Mouse (Mus musculus): Measurements from ENCODE around the gene Frem1. TPM values are rescaled to one million over a fixed set of nuclear protein-coding genes. Genes with fewer than 3 reads are reported as not detected.

The Frem1 gene
- polyA plus RNA-seq, 1 experiment from 2014 or later = 1.4 TPM

DNA sequence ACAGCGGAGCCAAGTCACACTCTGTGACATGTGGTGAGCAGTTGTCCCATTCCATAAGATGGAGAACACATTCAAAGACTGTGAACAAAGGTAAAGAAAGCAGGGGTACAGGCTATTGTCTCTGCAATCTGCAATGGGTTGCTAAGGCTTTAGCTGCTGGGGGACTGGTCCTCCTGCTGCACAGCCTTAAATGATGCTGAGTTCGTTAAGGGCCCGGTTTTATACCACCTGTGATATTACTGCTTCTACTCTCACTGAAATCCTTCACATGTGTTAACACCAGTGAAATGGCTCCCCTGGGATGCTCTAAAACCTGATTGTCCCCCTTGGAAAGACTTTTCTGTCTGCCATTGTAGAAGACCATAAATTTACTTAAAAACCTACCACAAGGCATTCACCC, 6.1 kb downstream of the Frem1 start:
- no peak overlapping the region for H3K4me3 ChIP-seq (ENCODE audit: low read depth, low read length)
- H3K9me3 ChIP-seq (replicated peaks; ENCODE audit: control insufficient read depth, low read length, poor library complexity, severe bottlenecking) = no peaks in the 10 kb centered on the region
- H3K27ac ChIP-seq (ENCODE audit: low read length) = no peak overlapping the region
- H3K27me3 ChIP-seq (ENCODE audit: control insufficient read depth, insufficient read depth, low read depth, low read length) = 0 out of 2 replicates have a peak, but pooled peaks cover 3% of the 10 kb centered on the region
- no peak overlapping the region for H3K4me2 ChIP-seq (ENCODE audit: low read length)
- no peak for ATAC-seq
- 0 out of 2 replicates have a peak, but pooled peaks cover 5% of the 10 kb centered on the region for H3K4me1 ChIP-seq (ENCODE audit: control insufficient read depth, insufficient read depth, low read length)
- H3K36me3 ChIP-seq (ENCODE audit: control insufficient read depth, insufficient read depth, low read length) = no peaks in the 10 kb centered on the region
- no peak overlapping the region for H3K9ac ChIP-seq (ENCODE audit: low read depth, low read length)
- 65% methylated on average over 3 of the region's 3 CpGs for WGBS

DNA sequence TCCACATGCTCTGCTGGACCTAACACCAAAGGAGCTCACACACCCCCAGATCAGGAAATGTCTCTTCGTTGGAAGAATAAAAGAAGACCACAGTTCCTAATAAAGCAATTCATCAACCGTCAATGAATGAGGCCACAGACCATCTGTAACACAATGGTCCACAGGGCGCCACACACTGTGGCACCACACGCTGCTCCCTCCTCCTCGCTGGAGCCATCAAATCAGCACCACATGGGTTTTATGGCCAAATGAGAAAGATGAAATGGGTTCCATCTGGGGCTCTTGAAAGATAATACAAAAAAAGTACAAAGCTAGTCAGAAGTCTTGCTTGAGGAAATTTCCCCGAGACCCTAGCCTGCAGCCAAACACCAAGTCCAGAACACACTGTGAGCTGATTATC, 6.9 kb downstream of the Frem1 start:
- H3K4me3 ChIP-seq (ENCODE audit: low read depth, low read length) = no peak overlapping the region
- no peak overlapping the region for H3K4me2 ChIP-seq (ENCODE audit: low read length)
- 0 out of 2 replicates have a peak, but pooled peaks cover 2% of the 10 kb centered on the region for H3K4me1 ChIP-seq (ENCODE audit: control insufficient read depth, insufficient read depth, low read length)
- ATAC-seq = no peak
- no peaks in the 10 kb centered on the region for H3K9me3 ChIP-seq (replicated peaks; ENCODE audit: control insufficient read depth, low read length, poor library complexity, severe bottlenecking)
- H3K9ac ChIP-seq (ENCODE audit: low read depth, low read length) = no peak overlapping the region
- H3K36me3 ChIP-seq (ENCODE audit: control insufficient read depth, insufficient read depth, low read length) = no peaks in the 10 kb centered on the region
- 0 out of 2 replicates have a peak, but pooled peaks cover 2% of the 10 kb centered on the region for H3K27me3 ChIP-seq (ENCODE audit: control insufficient read depth, insufficient read depth, low read depth, low read length)
- 48% methylated on average over 6 of the region's 6 CpGs for WGBS
- no peak overlapping the region for H3K27ac ChIP-seq (ENCODE audit: low read length)

DNA sequence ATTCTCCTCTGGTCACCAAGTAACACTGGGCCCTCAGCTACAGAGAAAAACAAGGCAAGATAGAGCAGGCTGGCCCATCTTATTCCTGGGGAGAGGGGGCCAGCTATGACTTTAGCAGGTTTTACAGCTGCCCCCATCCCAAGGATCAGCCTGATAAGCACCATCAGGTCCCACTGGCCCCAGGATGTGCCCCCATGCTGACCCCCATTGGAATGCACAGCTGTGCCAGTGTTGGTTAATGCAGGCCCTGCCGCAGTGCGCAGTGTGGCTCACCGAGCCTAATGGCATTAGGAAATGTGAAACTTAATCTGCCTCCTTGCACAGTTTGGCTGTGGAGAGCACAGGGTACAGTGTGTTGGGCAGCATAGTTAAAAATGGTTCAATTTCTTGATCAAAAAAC, 11.4 kb downstream of the Frem1 start:
- Histone ChIP-seq H3K27ac (ENCODE audit: low read length) (no peak overlapping the region), H3K4me1 (ENCODE audit: control insufficient read depth, insufficient read depth, low read length) (no peaks in the 10 kb centered on the region), H3K9me3 (replicated peaks; ENCODE audit: control insufficient read depth, low read length, poor library complexity, severe bottlenecking) (no peaks in the 10 kb centered on the region), H3K4me3 (ENCODE audit: low read depth, low read length) (no peak overlapping the region), H3K4me2 (ENCODE audit: low read length) (no peak overlapping the region), H3K9ac (ENCODE audit: low read depth, low read length) (no peak overlapping the region), H3K27me3 (ENCODE audit: control insufficient read depth, insufficient read depth, low read depth, low read length) (no peaks in the 10 kb centered on the region), H3K36me3 (ENCODE audit: control insufficient read depth, insufficient read depth, low read length) (no peaks in the 10 kb centered on the region)
- 53% methylated on average over 3 of the region's 3 CpGs for WGBS
- no peak for ATAC-seq

DNA sequence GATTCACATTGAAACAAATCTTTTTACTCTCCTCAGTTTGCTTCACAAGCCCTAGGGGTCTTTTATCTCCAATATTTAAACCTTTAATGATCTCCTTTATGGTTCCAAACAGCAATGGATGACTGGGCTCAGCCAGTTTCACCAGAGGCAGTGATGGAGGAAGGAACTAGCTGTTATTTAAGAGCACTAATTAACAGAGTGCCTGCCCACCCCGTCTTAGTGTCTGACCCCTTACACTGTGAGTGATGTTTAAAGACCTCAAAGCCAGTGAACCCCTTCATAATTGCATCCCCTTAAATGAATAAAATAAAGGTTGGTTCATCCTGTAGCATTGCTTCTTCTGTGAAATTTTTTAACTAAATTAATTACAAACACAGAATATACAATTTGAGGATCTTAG, 19.4 kb downstream of the Frem1 start:
- WGBS = 27% methylated on average over 1 of the region's 1 CpGs
- H3K4me2 ChIP-seq (ENCODE audit: low read length) = no peak overlapping the region
- H3K36me3 ChIP-seq (ENCODE audit: control insufficient read depth, insufficient read depth, low read length) = no peaks in the 10 kb centered on the region
- no peaks in the 10 kb centered on the region for H3K9me3 ChIP-seq (replicated peaks; ENCODE audit: control insufficient read depth, low read length, poor library complexity, severe bottlenecking)
- no peak overlapping the region for H3K27ac ChIP-seq (ENCODE audit: low read length)
- H3K27me3 ChIP-seq (ENCODE audit: control insufficient read depth, insufficient read depth, low read depth, low read length) = no peaks in the 10 kb centered on the region
- no peak overlapping the region for H3K4me3 ChIP-seq (ENCODE audit: low read depth, low read length)
- ATAC-seq = no peak
- no peak overlapping the region for H3K9ac ChIP-seq (ENCODE audit: low read depth, low read length)
- H3K4me1 ChIP-seq (ENCODE audit: control insufficient read depth, insufficient read depth, low read length) = no peaks in the 10 kb centered on the region

DNA sequence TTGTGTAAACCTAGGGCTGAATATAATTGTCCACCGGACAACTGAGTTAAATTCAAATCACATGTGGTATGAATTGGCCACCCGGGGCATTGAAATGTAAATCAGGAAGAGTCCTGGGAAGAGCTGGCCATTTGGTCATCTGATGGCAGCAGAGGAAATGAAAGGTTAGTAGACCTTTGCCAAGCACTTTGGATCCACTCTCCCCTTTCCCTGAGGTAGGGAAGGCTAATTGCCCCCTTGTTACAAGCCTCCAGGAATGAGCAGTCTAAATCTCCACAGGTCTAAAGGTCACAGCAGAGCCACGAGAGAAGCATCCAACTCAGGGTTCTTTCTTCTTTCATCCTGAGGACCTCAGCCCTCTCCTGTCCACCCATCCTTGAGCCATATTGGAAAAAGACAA, 20.5 kb downstream of the Frem1 start:
- H3K4me2 ChIP-seq (ENCODE audit: low read length) = no peak overlapping the region
- no peaks in the 10 kb centered on the region for H3K4me1 ChIP-seq (ENCODE audit: control insufficient read depth, insufficient read depth, low read length)
- ATAC-seq = no peak
- H3K36me3 ChIP-seq (ENCODE audit: control insufficient read depth, insufficient read depth, low read length) = no peaks in the 10 kb centered on the region
- H3K9me3 ChIP-seq (replicated peaks; ENCODE audit: control insufficient read depth, low read length, poor library complexity, severe bottlenecking) = no peaks in the 10 kb centered on the region
- no peaks in the 10 kb centered on the region for H3K27me3 ChIP-seq (ENCODE audit: control insufficient read depth, insufficient read depth, low read depth, low read length)
- H3K4me3 ChIP-seq (ENCODE audit: low read depth, low read length) = no peak overlapping the region
- no peak overlapping the region for H3K27ac ChIP-seq (ENCODE audit: low read length)
- no peak overlapping the region for H3K9ac ChIP-seq (ENCODE audit: low read depth, low read length)
- 36% methylated on average over 3 of the region's 3 CpGs for WGBS

DNA sequence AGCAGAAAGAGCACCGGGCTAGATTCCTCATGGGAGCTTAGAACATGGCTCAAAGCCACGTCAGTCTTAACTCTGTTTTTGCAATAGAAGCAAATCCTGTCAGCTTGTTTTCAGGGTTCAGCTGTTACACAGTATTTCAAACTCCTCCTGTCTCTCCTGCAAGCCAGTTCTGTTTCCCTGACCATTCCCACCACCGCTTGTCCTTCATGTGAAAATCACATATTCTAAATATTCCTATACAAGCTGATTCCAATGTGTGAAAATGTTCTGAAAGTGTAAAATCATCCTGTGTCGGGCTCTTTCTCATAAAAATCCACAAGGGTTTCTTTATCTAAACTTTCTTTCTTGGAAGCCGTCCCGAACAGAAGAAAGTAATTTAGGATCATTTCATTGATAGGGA, 22.0 kb downstream of the Frem1 start:
- Histone ChIP-seq H3K4me2 (ENCODE audit: low read length) (no peak overlapping the region), H3K4me1 (ENCODE audit: control insufficient read depth, insufficient read depth, low read length) (no peaks in the 10 kb centered on the region), H3K27me3 (ENCODE audit: control insufficient read depth, insufficient read depth, low read depth, low read length) (no peaks in the 10 kb centered on the region), H3K36me3 (ENCODE audit: control insufficient read depth, insufficient read depth, low read length) (no peaks in the 10 kb centered on the region), H3K27ac (ENCODE audit: low read length) (no peak overlapping the region), H3K9me3 (replicated peaks; ENCODE audit: control insufficient read depth, low read length, poor library complexity, severe bottlenecking) (no peaks in the 10 kb centered on the region), H3K4me3 (ENCODE audit: low read depth, low read length) (no peak overlapping the region), H3K9ac (ENCODE audit: low read depth, low read length) (no peak overlapping the region)
- ATAC-seq = no peak
- WGBS = 85% methylated on average over 6 of the region's 6 CpGs

DNA sequence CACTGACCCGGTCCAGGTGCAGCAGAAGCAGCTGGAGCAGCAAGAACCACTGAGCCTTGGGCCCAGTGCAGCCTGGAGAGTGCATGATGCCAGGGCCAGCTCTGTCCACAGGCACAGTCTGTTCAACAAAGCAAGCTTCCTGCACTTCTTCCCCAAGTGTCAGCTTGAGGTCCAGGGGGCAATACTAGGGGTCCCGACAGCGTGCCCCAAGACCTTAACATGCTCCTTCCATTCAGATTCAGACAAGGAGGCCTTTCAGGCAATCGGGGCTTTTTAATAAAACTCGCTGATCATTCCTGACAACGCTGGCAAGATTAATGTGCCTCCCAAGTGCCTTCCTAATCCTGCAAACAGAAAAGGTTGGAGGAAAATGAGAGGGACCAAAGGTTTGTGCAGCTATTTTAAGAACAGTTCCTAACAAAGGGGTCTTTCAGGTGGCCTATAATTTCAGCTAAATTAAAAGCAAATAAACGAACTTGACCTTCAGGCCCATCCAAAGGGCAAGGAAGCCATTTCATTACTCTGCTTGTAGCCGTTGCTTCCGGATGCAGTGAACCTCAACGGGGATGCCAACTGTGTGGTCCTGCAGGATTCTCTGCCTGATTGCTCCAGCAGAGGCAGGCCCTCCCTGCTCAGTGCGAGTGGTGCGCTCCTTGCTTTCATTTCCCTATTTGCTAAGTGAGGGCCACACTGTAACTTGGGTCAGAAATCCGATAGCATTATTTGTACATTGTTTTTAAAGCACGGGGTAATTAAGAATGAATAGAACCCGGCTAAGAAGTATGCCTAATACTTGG, 31.2 kb downstream of the Frem1 start:
- Histone ChIP-seq H3K4me2 (ENCODE audit: low read length) (no peak overlapping the region), H3K36me3 (ENCODE audit: control insufficient read depth, insufficient read depth, low read length) (no peaks in the 10 kb centered on the region), H3K9me3 (replicated peaks; ENCODE audit: control insufficient read depth, low read length, poor library complexity, severe bottlenecking) (no peaks in the 10 kb centered on the region), H3K9ac (ENCODE audit: low read depth, low read length) (no peak overlapping the region), H3K4me1 (ENCODE audit: control insufficient read depth, insufficient read depth, low read length) (peaks cover 8% of the 10 kb centered on the region), H3K4me3 (ENCODE audit: low read depth, low read length) (no peak overlapping the region), H3K27me3 (ENCODE audit: control insufficient read depth, insufficient read depth, low read depth, low read length) (no peaks in the 10 kb centered on the region), H3K27ac (ENCODE audit: low read length) (peak overlapping the region; percentile 8)
- WGBS = 36% methylated on average over 15 of the region's 15 CpGs
- ATAC-seq = peak; percentile 71; the same call in 1 of the 2 replicates

DNA sequence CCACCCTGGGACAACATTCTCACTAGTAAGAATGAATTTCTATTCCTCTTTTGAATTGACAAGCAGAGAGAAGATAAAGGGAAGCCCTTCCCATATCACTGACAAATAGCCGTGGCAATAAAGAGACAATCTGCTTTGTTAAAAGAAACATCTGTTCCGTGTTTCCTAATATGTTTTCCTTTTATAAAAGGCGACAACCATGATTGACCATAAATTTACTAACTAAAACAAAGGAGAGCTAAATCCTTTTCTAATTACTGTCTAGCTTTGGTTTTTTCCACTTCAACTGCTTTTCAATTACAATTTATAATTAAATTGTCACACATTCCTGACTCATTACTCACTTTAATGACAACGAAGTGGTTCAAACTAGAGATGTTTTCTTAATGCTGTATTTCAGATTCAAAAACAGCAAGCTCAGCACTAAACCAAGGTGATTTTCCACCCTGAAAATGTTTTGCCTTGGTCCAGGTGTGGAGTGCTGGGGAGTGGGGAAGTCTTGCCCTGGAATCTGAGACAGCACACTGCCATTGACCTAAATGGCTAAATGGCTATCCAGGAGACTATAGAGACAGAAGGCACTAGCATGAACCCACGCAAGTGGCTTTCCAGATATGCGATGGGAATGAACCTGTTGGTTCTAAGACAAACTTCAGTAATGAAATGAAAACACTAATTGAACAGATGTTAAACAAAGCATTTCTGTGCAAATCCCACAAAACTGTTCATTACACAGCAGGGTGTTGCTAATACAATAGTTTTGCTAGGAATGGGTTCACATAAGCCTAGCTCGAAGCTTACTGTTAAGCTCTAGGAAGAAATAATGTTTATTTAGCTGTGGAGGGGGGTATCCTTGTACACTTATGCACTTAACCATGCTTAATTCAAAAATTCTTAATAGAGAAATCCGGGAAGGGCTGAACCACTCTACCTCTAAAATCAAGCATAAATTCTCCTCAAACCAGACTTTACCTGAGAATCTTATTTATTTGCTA, 33.7 kb downstream of the Frem1 start:
- Histone ChIP-seq H3K4me1 (ENCODE audit: control insufficient read depth, insufficient read depth, low read length) (peaks cover 8% of the 10 kb centered on the region), H3K9ac (ENCODE audit: low read depth, low read length) (no peak overlapping the region), H3K4me2 (ENCODE audit: low read length) (no peak overlapping the region), H3K9me3 (replicated peaks; ENCODE audit: control insufficient read depth, low read length, poor library complexity, severe bottlenecking) (no peaks in the 10 kb centered on the region), H3K4me3 (ENCODE audit: low read depth, low read length) (no peak overlapping the region), H3K27me3 (ENCODE audit: control insufficient read depth, insufficient read depth, low read depth, low read length) (no peaks in the 10 kb centered on the region), H3K36me3 (ENCODE audit: control insufficient read depth, insufficient read depth, low read length) (no peaks in the 10 kb centered on the region), H3K27ac (ENCODE audit: low read length) (no peak overlapping the region)
- WGBS = 45% methylated on average over 8 of the region's 8 CpGs
- ATAC-seq = no peak

DNA sequence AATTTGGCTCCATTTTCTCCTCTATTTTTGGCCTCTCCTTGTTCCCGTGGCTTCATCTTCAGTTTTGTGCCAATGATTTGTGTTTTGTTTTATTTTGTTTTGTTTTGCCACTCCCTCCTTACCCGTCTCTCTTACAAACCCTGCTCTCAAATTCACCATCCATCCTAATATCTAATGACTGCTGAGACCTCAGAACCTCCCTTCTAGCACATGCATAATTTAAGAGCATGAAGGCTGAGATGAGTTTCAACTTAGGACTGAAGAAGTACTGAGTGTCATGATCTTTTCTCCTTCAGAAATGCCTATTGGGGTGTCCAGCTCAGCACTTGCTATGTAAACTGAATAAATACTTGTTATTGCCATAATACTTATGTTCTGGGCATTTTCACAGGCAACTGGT, 37.6 kb downstream of the Frem1 start:
- no peak overlapping the region for H3K4me3 ChIP-seq (ENCODE audit: low read depth, low read length)
- H3K27ac ChIP-seq (ENCODE audit: low read length) = no peak overlapping the region
- ATAC-seq = no peak
- WGBS = 74% methylated on average over 2 of the region's 2 CpGs
- no peaks in the 10 kb centered on the region for H3K9me3 ChIP-seq (replicated peaks; ENCODE audit: control insufficient read depth, low read length, poor library complexity, severe bottlenecking)
- peaks cover 3% of the 10 kb centered on the region; the same call in 1 of the 2 replicates for H3K4me1 ChIP-seq (ENCODE audit: control insufficient read depth, insufficient read depth, low read length)
- no peaks in the 10 kb centered on the region for H3K36me3 ChIP-seq (ENCODE audit: control insufficient read depth, insufficient read depth, low read length)
- H3K9ac ChIP-seq (ENCODE audit: low read depth, low read length) = no peak overlapping the region
- H3K27me3 ChIP-seq (ENCODE audit: control insufficient read depth, insufficient read depth, low read depth, low read length) = no peaks in the 10 kb centered on the region
- H3K4me2 ChIP-seq (ENCODE audit: low read length) = no peak overlapping the region

Measured in midbrain, embryonic 16.5 days (tissue).